Mouse (Mus musculus) C2C12 (cell line): ENCODE measurements at regions not wholly inside any gene's neighbourhood (a gene's known extent, or its start where the extent isn't known, plus 50 kb on each side); places are given as distances from the start of the nearest gene placed in this dataset.

Source experiments
- CEBPB ChIP-seq: IDR thresholded peaks from one replicate; pipeline ENCODE4 v1.6.1; 2011; ENCODE audit warnings: low read depth, mild to moderate bottlenecking, control low read depth, moderate library complexity
- CTCF ChIP-seq: IDR thresholded peaks from one replicate; pipeline ENCODE4 v1.5.1; 2011; ENCODE audit not compliant: control insufficient read depth, insufficient read depth, insufficient read length
- FOSL1 ChIP-seq: IDR thresholded peaks from one replicate; pipeline ENCODE4 v1.8.0; 2011; ENCODE audit warnings: mild to moderate bottlenecking, low read length; ENCODE audit not compliant: poor library complexity, insufficient read depth, severe bottlenecking
- MAX ChIP-seq: IDR thresholded peaks from one replicate; pipeline ENCODE4 v1.6.1; 2011; ENCODE audit warnings: mild to moderate bottlenecking, control low read depth
- MYOD1 ChIP-seq: IDR thresholded peaks from one replicate; pipeline ENCODE4 v1.6.1; 2011; ENCODE audit warnings: low read depth; ENCODE audit not compliant: control insufficient read depth, insufficient read length
- MYOG ChIP-seq: IDR thresholded peaks from one replicate; pipeline ENCODE4 v1.6.1; 2011; ENCODE audit not compliant: control insufficient read depth, insufficient read length; ENCODE audit errors: extremely low read depth
- USF1 ChIP-seq: IDR thresholded peaks from one replicate; pipeline ENCODE4 v1.6.1; 2011; ENCODE audit warnings: low read depth, mild to moderate bottlenecking, control low read depth, moderate library complexity

DNA sequence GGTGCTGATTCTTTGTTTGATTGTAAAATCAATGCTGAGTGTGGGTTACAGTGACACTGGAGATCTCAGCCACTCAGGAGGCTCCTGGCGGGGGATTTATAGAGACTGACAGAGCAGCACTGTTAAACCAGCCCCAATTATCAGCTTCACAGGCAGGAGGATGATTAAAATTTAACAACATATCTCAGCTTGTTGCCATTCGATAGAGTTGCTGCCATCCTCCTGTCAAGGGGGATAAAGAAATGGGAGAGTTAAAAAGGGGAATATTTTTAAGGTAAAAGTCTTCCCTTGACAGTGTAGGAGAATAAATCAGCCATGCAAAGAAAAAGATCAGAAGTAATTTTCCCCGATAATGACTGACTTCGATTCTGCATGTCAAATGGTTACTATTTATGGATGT lies 178.8 kb downstream of the Ipo8 start:
- TF ChIP-seq CTCF (no peak), MYOG (no peak), MYOD1 (no peak), CEBPB (no peak), USF1 (no peak), MAX (no peak), FOSL1 (no peak)
